Mouse (Mus musculus) lung, postnatal 14 days (tissue): ENCODE data around the gene Pigp.

Experiments
- DNase-seq: peaks from one replicate; pipeline ENCODE4 v3.0.0; 2021

Gene Pigp

DNA sequence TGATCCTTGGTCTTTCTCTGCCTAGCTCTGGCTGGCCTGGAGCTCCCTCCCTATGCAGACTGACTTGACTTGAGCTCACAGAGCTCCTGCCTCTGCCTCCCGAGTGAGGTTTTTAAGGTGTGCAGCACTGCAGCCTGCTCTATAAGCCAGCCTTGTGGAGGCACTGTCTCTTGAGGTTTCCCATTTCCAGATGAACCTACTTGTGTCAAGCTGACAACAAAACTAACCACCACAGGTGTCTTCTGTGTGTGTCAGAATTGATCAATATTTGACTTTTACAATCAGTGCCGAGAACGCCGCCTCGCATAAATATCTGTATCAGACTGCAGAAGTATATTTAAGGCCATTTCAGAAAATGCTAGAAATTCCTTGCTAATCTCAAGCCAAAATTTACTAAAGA lies 57.0 kb downstream of the Pigp start:
- no peak for DNase-seq

DNA sequence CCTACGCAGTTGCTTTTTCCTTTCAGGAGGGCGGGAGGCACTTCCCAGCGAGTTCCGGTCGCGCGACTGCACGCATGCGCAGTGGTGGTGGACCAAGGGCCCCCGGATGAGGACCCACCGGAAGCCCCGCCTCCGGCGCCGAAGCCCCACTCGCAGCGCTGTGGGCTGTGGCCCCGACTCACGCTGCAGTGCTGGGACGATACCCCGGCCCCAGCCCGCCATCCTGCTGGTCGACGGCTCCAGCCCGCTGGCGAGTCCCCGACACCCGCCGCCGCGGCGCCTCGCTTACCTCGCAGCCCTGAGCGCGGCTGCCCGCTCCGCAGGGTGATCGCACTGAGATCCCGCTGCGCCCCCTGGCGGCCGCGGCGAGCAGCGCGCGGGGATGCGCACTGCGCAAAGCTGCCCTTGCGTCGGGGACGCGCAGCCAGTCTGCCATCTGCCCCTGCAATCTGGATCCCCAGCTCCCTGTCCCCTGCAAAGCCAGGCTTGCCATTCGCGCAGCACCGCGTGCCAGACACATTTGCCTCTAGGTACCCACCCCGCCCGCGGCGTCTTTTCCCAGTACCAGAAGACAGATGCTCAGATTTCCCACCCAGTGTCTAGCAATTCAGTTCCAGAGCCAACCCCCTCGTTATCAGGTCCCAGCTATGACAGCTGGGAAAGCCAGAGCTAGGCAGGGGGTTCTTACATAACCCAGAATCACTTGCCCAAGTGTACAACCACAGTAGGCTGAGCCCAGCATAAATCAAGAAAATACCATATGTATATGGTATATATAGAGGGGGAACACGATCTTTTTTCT lies 58.2 kb downstream of the Pigp start, which contains the start of gene Hlcs:
Hlcs (minus strand) TSS at position 343 of the 802 bp plus-strand sequence.
- DNase-seq, result peak; percentile 99

DNA sequence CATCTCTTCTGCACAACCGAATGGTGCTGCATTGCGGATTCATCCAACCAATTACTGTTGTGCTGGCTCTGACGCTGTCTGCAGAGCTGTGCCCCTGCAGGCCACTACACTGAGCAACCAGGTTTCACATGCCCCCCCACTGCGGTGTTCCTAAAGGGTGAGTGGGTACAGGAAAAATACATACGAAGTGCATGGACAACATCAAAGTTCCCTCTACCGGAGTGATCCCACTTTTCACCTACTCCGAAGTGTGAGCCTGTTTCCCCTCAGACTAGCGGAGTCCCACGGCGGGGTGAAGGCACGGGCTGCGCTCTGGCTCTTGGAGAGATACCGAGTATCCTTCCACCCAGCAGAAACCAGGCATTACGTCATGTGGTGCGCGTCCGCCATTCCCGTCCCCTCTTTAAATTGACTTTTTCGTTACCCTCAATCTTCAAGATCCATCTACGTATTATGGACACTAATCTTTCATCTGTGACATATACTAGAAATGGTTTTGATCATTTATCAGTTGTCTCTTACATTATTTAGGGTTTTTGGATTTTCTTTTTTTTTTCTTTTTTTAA lies 58.9 kb downstream of the Pigp start:
- peak; percentile 78 for DNase-seq

DNA sequence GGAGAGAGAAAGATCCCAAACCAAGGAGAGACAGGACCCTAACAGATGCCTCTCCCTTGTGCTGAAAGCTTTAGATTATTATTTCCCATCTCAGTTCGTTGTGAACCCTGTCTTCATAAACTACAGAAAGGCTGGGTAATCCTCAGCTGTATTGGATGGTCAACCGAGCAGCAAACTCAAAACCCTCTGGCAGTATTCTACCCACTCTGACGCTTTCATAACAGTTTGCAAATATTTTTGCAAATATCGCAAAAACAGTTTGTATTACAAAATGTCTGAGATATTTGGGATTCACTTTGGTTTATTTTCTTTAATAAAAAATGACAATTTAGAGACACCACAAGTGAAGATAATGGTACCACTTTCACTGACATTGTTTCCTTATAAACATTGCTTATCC lies 59.7 kb downstream of the Pigp start:
- no peak for DNase-seq

DNA sequence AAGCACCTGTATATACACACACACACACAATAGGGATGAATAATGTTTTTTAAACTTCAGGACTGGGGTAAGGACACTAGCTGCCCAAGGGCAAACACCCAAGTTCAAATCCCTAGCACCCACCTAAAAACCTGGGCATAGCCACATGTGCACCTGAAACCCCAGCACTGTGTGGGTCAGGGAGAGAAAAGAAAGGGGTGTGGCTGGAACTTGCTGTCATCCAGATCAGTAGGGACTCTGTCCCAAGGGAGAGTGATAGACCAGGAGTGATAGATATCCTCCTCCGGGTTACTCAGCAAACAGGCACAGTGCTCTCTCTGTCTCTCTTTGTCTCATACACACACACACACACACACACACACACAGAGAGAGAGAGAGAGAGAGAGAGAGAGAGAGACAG lies 60.2 kb downstream of the Pigp start:
- DNase-seq, result no peak

DNA sequence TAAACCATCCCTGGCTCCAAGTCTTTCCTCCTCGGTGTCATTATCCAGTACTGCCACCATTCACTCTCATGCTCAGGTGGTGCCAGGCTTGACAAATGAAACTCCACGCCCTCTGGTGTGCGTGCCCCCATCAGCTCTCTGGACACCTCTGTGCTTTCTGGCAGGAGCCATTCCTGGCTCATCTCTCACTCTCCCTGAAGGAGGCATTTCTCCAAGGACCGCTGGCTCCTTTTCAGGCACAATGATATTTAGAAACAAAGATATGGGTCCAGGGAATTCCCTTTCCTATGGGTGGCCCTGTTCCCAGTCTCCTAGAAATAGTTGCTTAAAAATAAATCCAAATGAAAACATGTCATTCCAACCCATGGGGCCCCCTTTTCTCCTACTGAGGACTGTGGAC lies 62.6 kb downstream of the Pigp start:
- DNase-seq, result no peak
